Mouse (Mus musculus) MN1 (cell line): ENCODE measurements around the gene Cdc42bpa.
A peak's percentile ranks its signal among the peaks of the same experiment; 100 is the strongest.
"Not testable (repeated sequence)": the region's sequence is repeated elsewhere in the genome, so short reads cannot be mapped to it uniquely, and the experiment has no call there.

Experiments
- DNase-seq: peaks from one replicate; pipeline ENCODE4 v3.0.0-alpha.2; 2016; ENCODE audit warnings: low spot score

Gene Cdc42bpa

GRCm38 (mm10) chr1:179960882-179961698, 818 bp downstream of the Cdc42bpa start:
- DNase-seq, result peak; percentile 59

GRCm38 (mm10) chr1:179961777-179962176, 1.5 kb downstream of the Cdc42bpa start:
- DNase-seq, result peak; percentile 37

- DNase-seq, result no peak
These were observed 9.6 kb downstream of the Cdc42bpa start for GRCm38 (mm10) chr1:179969776-179970428.

GRCm38 (mm10) chr1:179975021-179975420, 14.7 kb downstream of the Cdc42bpa start:
- no peak for DNase-seq

DNA sequence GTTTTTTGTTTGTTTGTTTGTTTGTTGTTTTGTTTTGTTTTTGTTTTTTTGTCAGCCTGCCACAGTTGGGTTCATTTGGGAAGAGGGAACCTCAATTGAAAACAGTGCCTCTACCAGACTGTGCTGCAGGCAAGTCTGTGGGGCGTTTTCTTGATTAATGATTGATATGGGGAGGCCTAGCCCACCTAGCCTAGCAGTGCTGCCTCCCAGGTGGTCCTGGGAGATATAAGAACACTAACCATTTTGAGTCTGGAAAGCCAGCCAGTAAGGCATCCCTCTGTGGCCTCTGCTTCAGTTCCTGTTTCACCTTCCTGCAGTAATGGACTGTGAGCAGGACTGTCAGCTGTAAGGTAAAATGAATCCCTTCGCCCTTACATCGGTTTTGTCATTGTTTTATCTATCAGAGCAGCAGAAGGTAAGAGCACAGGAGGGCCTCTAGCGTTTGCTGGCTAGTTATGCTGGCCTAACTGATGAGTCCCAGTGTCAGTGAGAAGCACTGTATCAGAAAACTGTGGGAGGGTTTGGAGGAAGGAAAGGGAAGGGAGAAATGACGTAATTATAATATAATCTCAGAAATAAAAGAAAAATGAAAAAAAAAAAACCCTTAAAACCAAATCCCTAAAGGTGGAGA, 15.5 kb downstream of the Cdc42bpa start:
- DNase-seq, result no peak

GRCm38 (mm10) chr1:179977437-179977836, 17.2 kb downstream of the Cdc42bpa start:
- DNase-seq, result no peak

DNA sequence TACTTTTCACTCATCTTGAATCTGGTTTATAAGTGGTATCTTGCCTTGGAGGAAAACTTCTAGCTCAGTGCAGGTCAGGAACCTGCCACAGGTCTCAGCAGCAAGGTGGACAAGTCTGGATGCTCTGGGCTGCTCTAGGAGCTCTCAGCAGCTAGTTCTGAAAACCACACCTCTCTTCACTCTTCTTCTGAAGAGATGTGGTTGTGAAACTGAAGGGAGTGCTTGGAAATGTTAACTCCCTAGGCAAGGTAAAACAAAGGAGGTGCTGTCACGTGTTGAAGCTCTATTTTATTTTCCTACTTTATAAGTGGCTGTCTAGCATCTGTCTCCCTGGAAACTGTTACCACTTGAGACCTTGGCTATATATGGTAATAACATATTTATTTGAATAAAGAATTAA, 18.5 kb downstream of the Cdc42bpa start:
- no peak for DNase-seq

DNA sequence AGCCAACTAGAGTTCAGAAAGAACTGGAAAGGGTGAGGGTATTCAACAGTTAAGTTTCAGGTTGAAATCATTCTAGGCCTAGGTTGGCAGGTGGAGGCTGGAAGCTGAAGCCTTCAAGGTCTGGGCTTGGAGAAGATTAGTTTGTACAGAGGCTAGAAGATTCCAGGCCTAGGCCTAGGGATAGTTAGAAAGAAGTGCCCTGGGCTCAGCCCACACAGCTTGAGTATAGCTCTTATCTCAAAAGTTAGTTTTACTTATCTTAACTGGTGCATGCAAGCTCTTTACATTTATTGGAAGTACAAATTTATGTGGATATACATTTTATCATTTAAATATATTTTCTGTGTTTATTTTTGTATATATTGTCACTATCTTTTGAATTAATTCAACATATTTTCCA, 21.4 kb downstream of the Cdc42bpa start:
- no peak for DNase-seq

- no peak for DNase-seq
These were observed 21.9 kb downstream of the Cdc42bpa start for GRCm38 (mm10) chr1:179982183-179982582.

- DNase-seq, result no peak
These were observed 22.7 kb downstream of the Cdc42bpa start for GRCm38 (mm10) chr1:179982933-179983332.

DNA sequence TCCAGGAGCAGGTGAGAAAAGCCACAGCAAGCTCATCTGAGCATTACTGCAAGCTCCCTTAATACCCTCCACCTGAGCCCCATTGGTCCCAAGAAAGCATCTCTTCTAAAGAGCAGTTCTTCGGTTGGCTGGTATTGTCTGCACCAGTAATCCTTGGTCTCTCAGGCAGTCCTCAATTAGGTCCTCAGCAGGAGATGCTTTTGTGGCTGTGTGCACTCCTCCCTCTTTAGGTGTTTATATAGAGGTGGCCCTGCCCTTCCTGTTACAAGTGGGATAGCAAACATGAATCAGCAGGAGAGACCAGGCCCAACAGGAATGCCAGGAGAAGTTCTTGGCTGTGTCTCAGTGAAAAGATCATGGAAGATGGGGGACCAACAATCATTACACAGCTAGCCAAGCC, 23.9 kb downstream of the Cdc42bpa start:
- DNase-seq, result no peak

DNA sequence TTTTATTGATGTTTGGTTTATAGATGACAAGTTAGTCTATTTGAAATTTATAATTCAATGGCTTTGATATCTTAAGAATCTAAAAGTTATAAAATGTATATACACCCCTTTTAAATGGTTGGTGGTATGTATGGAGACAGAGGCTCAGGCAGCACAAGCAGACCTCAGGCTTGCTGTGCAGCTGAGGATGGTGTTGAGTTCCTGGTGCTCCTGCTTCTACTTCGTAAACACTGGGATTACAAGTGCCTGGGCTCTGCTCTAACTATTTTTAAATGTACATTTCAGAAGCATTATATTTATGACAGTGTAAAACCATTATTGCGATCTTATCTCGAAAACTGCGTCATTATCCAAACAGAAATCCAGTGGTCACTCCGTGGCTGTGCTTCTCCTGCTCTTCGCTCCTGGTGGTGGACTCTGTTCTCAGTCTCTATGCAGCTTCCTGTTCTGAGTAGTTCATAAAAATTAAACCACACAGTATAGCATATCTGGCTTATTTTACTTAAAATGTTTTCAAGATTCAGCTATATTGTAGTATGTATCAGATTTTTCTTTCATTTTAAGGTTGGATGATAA, 31.5 kb downstream of the Cdc42bpa start:
- peak; percentile 43 for DNase-seq

- no peak for DNase-seq
These were observed 32.0 kb downstream of the Cdc42bpa start for GRCm38 (mm10) chr1:179992255-179992654.

DNA sequence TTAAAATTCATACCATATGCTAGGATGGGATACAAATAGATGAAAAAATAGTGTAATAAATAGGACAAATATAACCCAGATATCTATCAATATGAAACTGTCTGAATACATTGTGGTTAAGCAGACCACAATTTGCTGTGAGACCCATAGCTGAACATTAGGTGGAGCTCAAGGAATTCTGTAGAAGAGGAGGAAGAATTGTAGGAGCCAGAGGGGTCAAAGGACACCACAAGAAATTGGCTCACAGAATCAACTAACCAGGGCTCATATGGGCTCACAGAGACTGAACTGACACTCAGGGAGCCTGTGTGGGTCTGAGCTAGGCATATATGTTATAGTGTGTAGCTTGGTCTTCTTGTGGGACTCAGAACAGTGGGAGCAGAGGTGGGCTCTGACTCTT, 47.8 kb downstream of the Cdc42bpa start:
- no peak for DNase-seq

DNA sequence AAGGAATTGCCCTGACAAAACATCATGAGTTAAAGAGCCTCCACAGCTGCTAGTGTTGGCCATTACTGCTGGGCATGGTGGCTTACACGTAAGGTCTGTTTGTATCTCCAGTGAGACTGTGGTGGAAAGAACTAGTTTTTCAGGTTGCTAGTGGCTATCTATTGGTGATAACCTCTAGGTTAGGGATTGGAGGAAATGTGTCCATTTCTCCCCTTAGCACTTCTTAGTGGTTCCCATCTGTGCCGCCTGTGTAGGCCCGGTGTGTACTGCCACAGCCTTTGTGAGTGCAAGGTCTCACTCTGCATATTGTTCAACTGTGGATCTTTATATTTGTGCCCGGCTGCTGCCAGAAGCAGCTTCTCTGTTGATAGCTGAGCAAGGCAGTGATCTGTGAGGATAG, 53.2 kb downstream of the Cdc42bpa start:
- DNase-seq, result no peak

- no peak for DNase-seq
These were observed 57.9 kb downstream of the Cdc42bpa start for GRCm38 (mm10) chr1:180018218-180018617.

DNA sequence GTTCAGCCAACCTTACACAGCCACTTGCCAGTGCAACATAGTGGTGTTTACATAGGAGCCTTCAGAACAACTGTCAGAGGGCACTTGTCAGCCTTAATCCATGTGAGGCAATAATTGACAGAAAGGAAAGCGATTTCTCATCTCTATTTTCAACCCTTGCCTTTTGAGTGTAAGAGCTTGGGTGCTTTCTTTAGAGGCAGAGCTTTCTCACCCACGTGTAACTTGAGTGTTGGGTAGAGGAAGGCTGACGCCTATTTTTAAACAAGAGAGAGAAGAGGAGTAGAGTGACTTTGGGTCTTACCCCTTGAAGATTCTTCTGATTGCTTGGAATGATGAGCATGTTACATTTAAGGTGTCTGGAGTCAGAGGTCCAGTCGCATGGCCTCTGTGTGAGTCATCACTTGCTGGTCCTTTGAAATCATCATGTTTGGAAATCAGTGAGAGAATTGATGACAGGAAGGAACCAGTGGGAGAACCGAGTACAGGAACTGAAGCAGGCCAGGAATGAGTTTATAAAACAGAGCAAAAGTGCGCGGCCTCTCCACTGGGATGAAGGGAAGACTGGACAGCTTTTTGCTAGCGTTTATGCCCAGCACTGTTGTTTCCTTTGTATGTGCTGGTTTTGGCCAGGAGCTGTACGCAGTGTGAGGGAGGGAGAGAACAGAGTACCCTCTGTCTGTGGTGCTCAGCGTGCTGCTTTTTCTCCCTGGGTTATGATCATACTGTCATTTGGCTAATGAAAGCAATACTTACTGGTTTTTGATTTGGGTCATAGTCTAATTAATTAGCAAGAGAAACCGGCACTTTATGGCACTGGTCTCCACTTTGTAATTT, 61.4 kb downstream of the Cdc42bpa start:
- DNase-seq, result peak; percentile 39

DNA sequence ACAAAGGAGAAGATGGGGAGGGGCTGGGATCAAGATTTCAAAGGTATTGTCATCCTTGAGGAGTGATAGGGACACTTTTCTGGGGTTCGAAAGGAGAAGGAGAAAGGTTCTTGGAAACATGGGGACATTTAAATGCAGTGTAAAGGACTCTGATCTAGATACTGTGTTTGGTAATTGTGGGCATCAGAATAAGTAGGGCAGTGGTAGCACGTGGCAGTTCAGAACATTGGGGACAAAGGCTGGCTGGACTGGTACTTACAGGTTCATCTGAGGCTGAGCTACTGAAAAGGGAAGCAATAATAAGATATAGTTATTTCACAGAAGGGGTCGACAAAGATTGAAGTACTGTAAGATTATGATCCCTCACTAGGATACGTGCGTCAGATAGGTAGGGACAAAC, 63.2 kb downstream of the Cdc42bpa start:
- no peak for DNase-seq

GRCm38 (mm10) chr1:180029863-180030262, 69.6 kb downstream of the Cdc42bpa start:
- not testable (repeated sequence) for DNase-seq

GRCm38 (mm10) chr1:180030631-180031365, 70.5 kb downstream of the Cdc42bpa start:
- no peak for DNase-seq
